Mouse (Mus musculus): ENCODE results near the gene Otud7a. TPM values are rescaled to one million over a fixed set of nuclear protein-coding genes. Genes with fewer than 3 reads are reported as not detected.
"Not testable (repeated sequence)": the region's sequence is repeated elsewhere in the genome, so short reads cannot be mapped to it uniquely, and the experiment has no call there.

Gene Otud7a
- polyA plus RNA-seq, 1 experiment from 2014 or later: 3.4 TPM

DNA sequence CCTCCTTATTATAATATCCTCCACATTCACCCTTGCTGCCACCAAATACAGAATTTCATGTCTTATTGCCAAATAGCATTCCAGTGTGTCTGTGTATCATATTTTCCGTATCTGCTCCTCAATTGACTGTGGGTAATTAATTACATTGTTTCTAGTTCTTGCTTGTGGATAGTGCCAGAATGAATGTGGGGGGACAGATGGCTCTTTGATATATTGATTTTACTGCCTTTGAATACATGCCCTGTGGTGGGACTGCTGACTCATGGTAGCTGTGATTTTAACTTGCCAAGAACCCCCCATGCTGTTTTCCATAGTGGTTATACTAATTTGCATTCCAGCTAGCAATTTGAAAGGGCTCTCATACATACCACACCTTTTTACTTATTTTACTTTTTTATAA lies 215.7 kb downstream of the Otud7a start:
- no peak overlapping the region for H3K4me3 ChIP-seq (replicated peaks; ENCODE audit: low read depth, low read length)
- ATAC-seq (ENCODE audit: low FRiP score, low TSS enrichment): no peak

DNA sequence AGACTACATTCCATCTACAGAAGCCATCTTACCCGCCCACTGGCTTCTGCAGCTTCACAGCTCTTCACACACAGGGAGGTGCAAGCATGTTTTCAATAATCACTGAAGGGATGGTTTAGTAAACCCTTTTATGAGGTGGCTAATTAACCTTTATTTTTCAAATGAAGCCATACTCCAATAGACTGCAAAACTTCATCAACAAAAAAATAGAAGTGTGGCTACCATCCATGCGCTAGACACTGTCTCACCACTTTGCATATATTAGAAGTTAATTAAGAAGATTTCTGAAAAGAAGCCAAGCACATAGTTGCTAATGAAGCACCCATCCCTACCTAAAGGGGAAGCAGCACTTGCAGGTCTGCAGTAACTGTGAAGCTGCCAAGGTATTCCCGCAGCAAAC lies 218.2 kb downstream of the Otud7a start:
- ATAC-seq (ENCODE audit: low FRiP score, low TSS enrichment): no peak; the same call in 1 of the 2 replicates
- H3K27ac ChIP-seq (replicated peaks; ENCODE audit: low read depth, low read length): no peak overlapping the region
- 94% methylated on average over 3 of the region's 3 CpGs for WGBS
- DNase-seq: no peak
- H3K4me3 ChIP-seq (replicated peaks; ENCODE audit: low read depth, low read length): no peak overlapping the region
- no peak overlapping the region for H3K4me2 ChIP-seq (ENCODE audit: low read length)
- no peaks in the 10 kb centered on the region; the same call in 1 of the 2 replicates for H3K4me1 ChIP-seq (ENCODE audit: control insufficient read depth, insufficient read depth, low read length)
- H3K9me3 ChIP-seq (ENCODE audit: control insufficient read depth, low read length): no peaks in the 10 kb centered on the region; the same call in 1 of the 2 replicates
- no peaks in the 10 kb centered on the region for H3K27me3 ChIP-seq (ENCODE audit: control insufficient read depth, insufficient read depth, low read length)
- no peak overlapping the region for H3K9ac ChIP-seq (replicated peaks; ENCODE audit: low read length)
- no peaks in the 10 kb centered on the region for H3K36me3 ChIP-seq (ENCODE audit: control insufficient read depth, insufficient read depth, low read length)

More for the DNA sequence above, 215.7 kb downstream of the Otud7a start:
- 86% methylated on average over 1 of the region's 1 CpGs for WGBS
- H3K4me2 ChIP-seq (ENCODE audit: low read length): no peak overlapping the region
- no peak overlapping the region for H3K9ac ChIP-seq (replicated peaks; ENCODE audit: low read length)
- H3K4me1 ChIP-seq (ENCODE audit: control insufficient read depth, insufficient read depth, low read length): no peaks in the 10 kb centered on the region
- no peaks in the 10 kb centered on the region for H3K27me3 ChIP-seq (ENCODE audit: control insufficient read depth, insufficient read depth, low read length)
- no peak for DNase-seq
- no peaks in the 10 kb centered on the region for H3K36me3 ChIP-seq (ENCODE audit: control insufficient read depth, insufficient read depth, low read length)
- H3K27ac ChIP-seq (replicated peaks; ENCODE audit: low read depth, low read length): no peak overlapping the region
- no peaks in the 10 kb centered on the region; the same call in 1 of the 2 replicates for H3K9me3 ChIP-seq (ENCODE audit: control insufficient read depth, low read length)

DNA sequence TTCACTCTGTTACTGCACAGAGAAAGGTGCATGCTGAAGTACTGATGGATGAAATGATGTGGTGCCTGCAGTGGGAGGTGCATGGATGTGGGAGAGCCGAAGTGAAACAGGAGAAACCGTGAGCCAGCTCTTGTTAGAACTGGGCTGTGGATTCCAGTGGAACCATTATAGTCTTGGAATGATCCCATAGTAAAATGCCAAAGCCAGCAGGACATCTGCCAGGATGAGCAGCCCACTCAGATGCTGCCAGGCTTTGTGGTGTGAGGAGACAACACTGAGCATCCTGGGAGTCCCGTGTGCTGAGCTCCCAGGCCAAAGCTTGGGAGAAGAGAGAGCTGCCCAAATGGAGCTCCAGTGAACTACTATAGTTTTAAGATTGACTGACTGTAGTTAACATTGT lies 220.9 kb downstream of the Otud7a start:
- H3K36me3 ChIP-seq (ENCODE audit: control insufficient read depth, insufficient read depth, low read length): no peaks in the 10 kb centered on the region
- H3K4me2 ChIP-seq (ENCODE audit: low read length): no peak overlapping the region
- no peak overlapping the region for H3K27ac ChIP-seq (replicated peaks; ENCODE audit: low read depth, low read length)
- no peak for DNase-seq
- H3K4me1 ChIP-seq (ENCODE audit: control insufficient read depth, insufficient read depth, low read length): peaks cover 12% of the 10 kb centered on the region
- 88% methylated on average over 3 of the region's 3 CpGs for WGBS
- no peak for ATAC-seq (ENCODE audit: low FRiP score, low TSS enrichment)
- no peaks in the 10 kb centered on the region for H3K9me3 ChIP-seq (ENCODE audit: control insufficient read depth, low read length)
- no peak overlapping the region for H3K9ac ChIP-seq (replicated peaks; ENCODE audit: low read length)
- H3K4me3 ChIP-seq (replicated peaks; ENCODE audit: low read depth, low read length): no peak overlapping the region
- no peaks in the 10 kb centered on the region for H3K27me3 ChIP-seq (ENCODE audit: control insufficient read depth, insufficient read depth, low read length)

DNA sequence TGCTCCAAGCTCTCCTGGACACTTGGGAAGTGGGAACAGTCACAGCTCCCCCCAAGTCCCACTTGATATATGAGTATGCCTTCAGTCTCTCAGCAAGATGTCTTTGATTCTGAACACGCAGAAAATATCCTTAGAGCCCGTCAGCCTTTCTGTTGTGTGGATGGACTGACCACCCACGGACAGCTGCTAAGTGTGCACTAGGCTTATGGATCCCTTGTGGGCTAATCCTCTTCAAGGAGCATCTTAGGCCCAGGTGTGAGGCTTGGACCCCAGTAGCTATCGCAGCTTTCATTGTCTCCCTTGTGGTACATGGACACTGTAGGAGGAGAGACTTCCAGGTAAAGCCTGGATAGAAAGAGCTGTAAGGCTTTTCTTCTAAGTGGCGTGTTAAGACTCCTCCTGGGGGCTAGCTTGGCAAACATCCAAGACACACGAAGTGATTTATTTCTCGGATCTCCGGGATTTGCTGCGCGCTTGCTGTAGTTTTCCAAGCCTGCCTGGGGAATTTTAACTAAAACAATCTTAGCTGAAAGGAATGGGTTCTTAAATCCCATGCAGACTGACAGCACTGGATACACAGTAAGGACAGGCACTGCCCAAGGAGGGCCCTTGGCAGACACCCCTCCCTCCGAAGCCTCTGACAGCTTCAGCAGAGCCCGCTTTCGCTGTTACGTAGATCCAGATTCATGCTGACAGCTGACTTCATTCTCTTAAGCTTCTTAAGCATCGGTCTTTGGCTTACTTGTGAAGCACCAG lies 223.6 kb downstream of the Otud7a start:
- H3K9me3 ChIP-seq (ENCODE audit: control insufficient read depth, low read length): no peaks in the 10 kb centered on the region
- ATAC-seq (ENCODE audit: low FRiP score, low TSS enrichment) (peak; percentile 65; the same call in 1 of the 2 replicates), DNase-seq (peak; percentile 83)
- H3K27ac ChIP-seq (replicated peaks; ENCODE audit: low read depth, low read length): peak overlapping the region; percentile 74
- peak overlapping the region; percentile 37 for H3K4me2 ChIP-seq (ENCODE audit: low read length)
- H3K4me1 ChIP-seq (ENCODE audit: control insufficient read depth, insufficient read depth, low read length): peaks cover 12% of the 10 kb centered on the region
- no peak overlapping the region for H3K4me3 ChIP-seq (replicated peaks; ENCODE audit: low read depth, low read length)
- H3K36me3 ChIP-seq (ENCODE audit: control insufficient read depth, insufficient read depth, low read length): no peaks in the 10 kb centered on the region
- WGBS: 26% methylated on average over 15 of the region's 15 CpGs
- no peaks in the 10 kb centered on the region for H3K27me3 ChIP-seq (ENCODE audit: control insufficient read depth, insufficient read depth, low read length)
- no peak overlapping the region for H3K9ac ChIP-seq (replicated peaks; ENCODE audit: low read length)

DNA sequence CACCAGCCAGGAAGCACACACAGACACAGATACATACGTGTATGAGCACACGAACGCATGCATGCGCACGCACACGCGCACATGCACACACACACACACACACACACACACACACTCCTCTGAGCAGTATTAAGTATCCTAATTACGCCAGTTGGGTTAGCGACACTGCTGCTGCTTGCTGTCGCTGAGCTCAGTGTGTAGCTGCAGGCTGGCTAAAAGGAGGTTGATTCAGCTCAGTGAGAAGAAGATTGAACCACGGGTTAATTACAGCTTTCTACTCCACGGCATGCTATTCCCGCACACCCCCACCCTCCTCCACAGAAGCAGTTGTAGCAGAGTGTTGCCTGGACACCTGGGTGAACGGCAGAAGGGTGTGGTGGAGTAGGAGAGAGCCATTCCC lies 224.4 kb downstream of the Otud7a start:
- ATAC-seq (ENCODE audit: low FRiP score, low TSS enrichment): peak; percentile 35; the same call in 1 of the 2 replicates
- H3K4me2 ChIP-seq (ENCODE audit: low read length): peak overlapping the region; percentile 37
- 66% methylated on average over 14 of the region's 14 CpGs for WGBS
- no peaks in the 10 kb centered on the region for H3K36me3 ChIP-seq (ENCODE audit: control insufficient read depth, insufficient read depth, low read length)
- no peak overlapping the region for H3K4me3 ChIP-seq (replicated peaks; ENCODE audit: low read depth, low read length)
- peak; percentile 59 for DNase-seq
- peaks cover 12% of the 10 kb centered on the region for H3K4me1 ChIP-seq (ENCODE audit: control insufficient read depth, insufficient read depth, low read length)
- H3K9ac ChIP-seq (replicated peaks; ENCODE audit: low read length): no peak overlapping the region
- H3K27ac ChIP-seq (replicated peaks; ENCODE audit: low read depth, low read length): peak overlapping the region; percentile 74
- no peaks in the 10 kb centered on the region for H3K9me3 ChIP-seq (ENCODE audit: control insufficient read depth, low read length)
- no peaks in the 10 kb centered on the region for H3K27me3 ChIP-seq (ENCODE audit: control insufficient read depth, insufficient read depth, low read length)

DNA sequence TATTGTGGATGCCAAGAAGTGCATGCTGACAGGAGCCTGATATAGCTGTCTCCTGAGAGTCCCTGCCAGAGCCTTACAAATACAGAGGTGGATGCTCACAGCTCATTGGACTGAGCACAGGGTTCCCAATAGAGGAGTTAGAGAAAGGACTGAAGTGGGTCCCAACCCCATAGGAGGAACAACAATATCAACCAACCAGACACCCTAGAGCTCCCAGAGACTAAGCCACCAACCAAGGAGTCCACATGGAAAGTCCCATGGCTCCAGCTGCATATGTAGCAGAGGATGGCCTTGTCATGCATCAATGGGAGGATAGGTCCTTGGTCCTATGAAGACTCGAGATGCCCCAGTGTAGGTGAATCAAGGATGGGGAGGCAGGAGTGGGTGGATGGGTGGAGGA lies 226.4 kb downstream of the Otud7a start:
- H3K4me2 ChIP-seq (ENCODE audit: low read length); H3K4me3 ChIP-seq (replicated peaks; ENCODE audit: low read depth, low read length); H3K9me3 ChIP-seq (ENCODE audit: control insufficient read depth, low read length); H3K36me3 ChIP-seq (ENCODE audit: control insufficient read depth, insufficient read depth, low read length); DNase-seq; H3K9ac ChIP-seq (replicated peaks; ENCODE audit: low read length); H3K27me3 ChIP-seq (ENCODE audit: control insufficient read depth, insufficient read depth, low read length); ATAC-seq (ENCODE audit: low FRiP score, low TSS enrichment); H3K27ac ChIP-seq (replicated peaks; ENCODE audit: low read depth, low read length): not testable (repeated sequence)
- H3K4me1 ChIP-seq (ENCODE audit: control insufficient read depth, insufficient read depth, low read length): peaks cover 12% of the 10 kb centered on the region
- 94% methylated on average over 1 of the region's 1 CpGs for WGBS

DNA sequence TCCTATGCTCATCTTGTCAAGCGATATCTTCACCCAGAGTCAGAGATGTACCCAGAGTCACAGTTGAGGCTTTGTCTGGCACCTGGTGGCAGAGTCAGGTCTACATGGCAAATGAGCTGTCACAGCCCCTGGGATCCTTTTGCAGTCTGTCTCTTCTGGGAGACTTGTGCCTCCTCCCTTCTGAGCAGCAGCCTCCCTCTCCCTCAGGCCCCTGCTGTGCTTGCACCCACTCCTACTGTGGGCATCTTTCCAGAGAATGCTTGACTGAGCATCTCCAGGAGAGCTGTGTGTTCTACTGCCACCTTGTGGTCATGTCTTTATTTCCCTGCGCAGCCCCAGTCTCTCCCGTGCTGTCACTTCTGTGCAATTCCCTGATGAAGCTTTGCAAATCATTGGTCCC lies 227.4 kb downstream of the Otud7a start:
- Histone ChIP-seq H3K4me1 (ENCODE audit: control insufficient read depth, insufficient read depth, low read length) (peaks cover 12% of the 10 kb centered on the region), H3K9me3 (ENCODE audit: control insufficient read depth, low read length) (no peaks in the 10 kb centered on the region), H3K4me2 (ENCODE audit: low read length) (no peak overlapping the region), H3K27ac (replicated peaks; ENCODE audit: low read depth, low read length) (no peak overlapping the region), H3K4me3 (replicated peaks; ENCODE audit: low read depth, low read length) (no peak overlapping the region), H3K27me3 (ENCODE audit: control insufficient read depth, insufficient read depth, low read length) (no peaks in the 10 kb centered on the region), H3K9ac (replicated peaks; ENCODE audit: low read length) (no peak overlapping the region), H3K36me3 (ENCODE audit: control insufficient read depth, insufficient read depth, low read length) (no peaks in the 10 kb centered on the region)
- DNase-seq: peak; percentile 92
- peak; percentile 81 for ATAC-seq (ENCODE audit: low FRiP score, low TSS enrichment)
- WGBS: 26% methylated on average over 3 of the region's 3 CpGs

DNA sequence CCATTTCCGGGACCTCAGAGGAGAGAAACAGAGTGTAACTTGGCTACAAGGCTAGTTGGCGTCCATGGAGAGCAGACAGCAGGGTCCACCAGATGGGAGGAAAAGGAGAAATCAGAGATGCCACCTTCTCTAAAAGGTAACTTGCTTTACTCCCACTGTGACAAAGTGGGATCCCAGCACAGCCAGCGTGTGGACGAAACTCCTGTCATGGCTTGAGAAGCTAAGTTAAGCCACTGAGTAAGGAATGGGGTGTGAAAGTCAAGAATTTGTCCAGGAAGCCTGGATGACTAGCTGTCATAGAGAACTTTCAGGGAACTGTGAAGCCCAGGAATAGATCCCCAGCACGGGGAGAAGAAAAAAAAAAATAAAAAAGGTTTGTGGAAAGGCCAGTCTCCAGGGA lies 232.1 kb downstream of the Otud7a start:
- no peak overlapping the region for H3K4me2 ChIP-seq (ENCODE audit: low read length)
- H3K4me1 ChIP-seq (ENCODE audit: control insufficient read depth, insufficient read depth, low read length): no peaks in the 10 kb centered on the region
- ATAC-seq (ENCODE audit: low FRiP score, low TSS enrichment) (no peak), DNase-seq (no peak)
- H3K4me3 ChIP-seq (replicated peaks; ENCODE audit: low read depth, low read length): no peak overlapping the region
- H3K9me3 ChIP-seq (ENCODE audit: control insufficient read depth, low read length): no peaks in the 10 kb centered on the region
- no peaks in the 10 kb centered on the region for H3K36me3 ChIP-seq (ENCODE audit: control insufficient read depth, insufficient read depth, low read length)
- WGBS: 89% methylated on average over 5 of the region's 5 CpGs
- H3K27me3 ChIP-seq (ENCODE audit: control insufficient read depth, insufficient read depth, low read length): no peaks in the 10 kb centered on the region
- H3K27ac ChIP-seq (replicated peaks; ENCODE audit: low read depth, low read length): no peak overlapping the region
- no peak overlapping the region for H3K9ac ChIP-seq (replicated peaks; ENCODE audit: low read length)

DNA sequence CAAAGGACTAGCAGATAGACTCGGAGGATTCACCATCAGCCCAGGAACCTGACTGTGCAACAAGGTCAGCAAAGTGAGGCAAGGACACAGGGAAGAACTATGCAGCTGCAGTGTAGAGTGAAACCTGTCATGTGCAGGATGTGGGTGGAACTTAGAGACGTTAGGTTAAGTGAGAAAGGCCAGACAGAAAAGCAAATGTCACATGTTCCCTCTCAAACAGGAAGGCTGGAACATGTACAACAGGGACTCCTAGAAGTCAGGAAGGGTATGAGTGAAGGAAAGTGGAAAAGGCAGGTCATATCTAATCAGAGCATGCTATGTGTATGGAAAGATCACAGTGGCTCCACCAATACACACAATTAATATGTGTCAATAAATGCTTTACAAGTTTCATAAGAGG lies 232.6 kb downstream of the Otud7a start:
- ATAC-seq (ENCODE audit: low FRiP score, low TSS enrichment) (no peak), DNase-seq (no peak)
- Histone ChIP-seq H3K9me3 (ENCODE audit: control insufficient read depth, low read length) (no peaks in the 10 kb centered on the region), H3K4me1 (ENCODE audit: control insufficient read depth, insufficient read depth, low read length) (no peaks in the 10 kb centered on the region), H3K4me2 (ENCODE audit: low read length) (no peak overlapping the region), H3K36me3 (ENCODE audit: control insufficient read depth, insufficient read depth, low read length) (no peaks in the 10 kb centered on the region), H3K4me3 (replicated peaks; ENCODE audit: low read depth, low read length) (no peak overlapping the region), H3K9ac (replicated peaks; ENCODE audit: low read length) (no peak overlapping the region), H3K27me3 (ENCODE audit: control insufficient read depth, insufficient read depth, low read length) (no peaks in the 10 kb centered on the region), H3K27ac (replicated peaks; ENCODE audit: low read depth, low read length) (no peak overlapping the region)
- 72% methylated on average over 2 of the region's 2 CpGs for WGBS
